In the genomic region with DNA sequence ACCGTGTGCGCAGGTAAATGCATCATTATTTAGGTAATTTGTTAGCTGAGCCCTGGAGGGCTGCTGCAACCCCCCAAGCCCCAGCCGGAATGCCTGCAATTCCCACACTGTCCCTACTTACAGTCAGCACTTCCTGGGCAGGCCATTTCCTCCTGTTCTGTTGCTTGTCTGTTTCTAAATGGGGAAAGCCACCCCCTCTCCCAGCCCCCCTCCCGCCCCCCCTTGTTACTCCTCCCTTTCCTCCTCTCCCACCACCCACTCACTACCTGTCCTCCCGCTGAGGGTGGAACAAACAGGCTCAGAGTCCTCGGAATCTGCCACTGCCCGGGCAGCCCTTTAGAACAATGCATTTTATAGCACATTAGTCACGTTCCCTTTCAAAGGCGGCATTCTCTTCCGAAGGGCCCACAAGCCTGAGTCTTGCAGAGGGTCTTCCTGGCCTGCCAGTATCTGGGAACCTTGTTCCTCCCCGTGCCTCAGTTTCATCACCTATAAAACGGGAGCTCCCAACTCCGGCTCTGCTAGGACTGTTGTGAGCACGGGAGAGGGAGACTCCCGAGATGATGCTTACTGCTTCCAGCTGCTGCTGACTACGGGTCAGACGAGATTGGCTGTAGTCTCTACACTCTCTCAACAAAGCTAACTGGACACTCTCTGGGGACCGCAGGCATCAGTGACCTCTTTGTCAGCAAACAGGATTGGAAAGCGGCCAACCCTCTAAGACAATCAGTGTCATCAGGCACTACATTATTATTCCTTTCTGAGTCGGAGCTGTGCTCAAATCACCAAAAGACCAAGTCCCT, we compare ENCODE assay signal across 8 mouse cellular contexts. TPM values are rescaled to one million over a fixed set of nuclear protein-coding genes. Genes with fewer than 3 reads are reported as not detected.
DNase-seq lines count a peak whose midpoint lies in the region; ATAC-seq lines count a peak whose summit lies in the region.

No protein-coding gene starts in this region.

- H3K9ac ChIP-seq in embryonic facial prominence, embryonic 15.5 days, result no peak overlapping the region
- H3K9ac ChIP-seq in hindbrain, embryonic 12.5 days, result peak overlapping the region; percentile 43
- no peak overlapping the region for H3K9ac ChIP-seq in liver, embryonic 12.5 days
- H3K9ac ChIP-seq in neural tube, embryonic 15.5 days (replicated peaks), result peak overlapping the region; percentile 20; the same call in 1 of the 2 replicates

- peak; percentile 67 for DNase-seq in brain, adult 2 months (ENCODE audit: low read depth, low spot score)
- DNase-seq in cerebellum, adult 9-11 months, result no peak
- DNase-seq in thymus, adult 18-20 months, result no peak
- DNase-seq in cerebellum, postnatal 25 days, result no peak

- H3K4me3 ChIP-seq in embryonic facial prominence, embryonic 15.5 days (replicated peaks), result no peak overlapping the region
- H3K4me3 ChIP-seq in hindbrain, embryonic 12.5 days, result 0 out of 2 replicates have a peak overlapping the region, but pooled peaks have one; percentile 4
- H3K4me3 ChIP-seq in liver, embryonic 12.5 days, result no peak overlapping the region
- no peak overlapping the region for H3K4me3 ChIP-seq in neural tube, embryonic 15.5 days (replicated peaks)

- WGBS in embryonic facial prominence, embryonic 15.5 days, result 10% methylated on average over 20 of the region's 20 CpGs
- WGBS in hindbrain, embryonic 12.5 days, result 4% methylated on average over 19 of the region's 20 CpGs
- 37% methylated on average over 20 of the region's 20 CpGs for WGBS in liver, embryonic 12.5 days (ENCODE audit: insufficient replicate concordance)
- 3% methylated on average over 20 of the region's 20 CpGs for WGBS in neural tube, embryonic 15.5 days

- peak; percentile 31; the same call in 1 of the 2 replicates for ATAC-seq in embryonic facial prominence, embryonic 15.5 days (ENCODE audit: insufficient number of reproducible peaks, low FRiP score, low TSS enrichment, low read depth)
- ATAC-seq in hindbrain, embryonic 12.5 days (ENCODE audit: low FRiP score), result peak; percentile 51
- ATAC-seq in liver, embryonic 12.5 days, result no peak
- peak; percentile 1; the same call in 1 of the 2 replicates for ATAC-seq in neural tube, embryonic 15.5 days (ENCODE audit: low FRiP score)

- no peaks in the 10 kb centered on the region for H3K9me3 ChIP-seq in embryonic facial prominence, embryonic 15.5 days (replicated peaks)
- H3K9me3 ChIP-seq in hindbrain, embryonic 12.5 days (replicated peaks), result no peaks in the 10 kb centered on the region
- no peaks in the 10 kb centered on the region for H3K9me3 ChIP-seq in liver, embryonic 12.5 days (replicated peaks)
- no peaks in the 10 kb centered on the region for H3K9me3 ChIP-seq in neural tube, embryonic 15.5 days (replicated peaks)

- peaks cover 49% of the 10 kb centered on the region for H3K4me1 ChIP-seq in embryonic facial prominence, embryonic 15.5 days
- H3K4me1 ChIP-seq in hindbrain, embryonic 12.5 days, result peaks cover 56% of the 10 kb centered on the region
- peaks cover 45% of the 10 kb centered on the region for H3K4me1 ChIP-seq in liver, embryonic 12.5 days
- H3K4me1 ChIP-seq in neural tube, embryonic 15.5 days, result peaks cover 68% of the 10 kb centered on the region

- peak overlapping the region; percentile 86 for H3K27ac ChIP-seq in embryonic facial prominence, embryonic 15.5 days (replicated peaks)
- H3K27ac ChIP-seq in hindbrain, embryonic 12.5 days, result peak overlapping the region; percentile 74
- H3K27ac ChIP-seq in liver, embryonic 12.5 days, result no peak overlapping the region
- H3K27ac ChIP-seq in neural tube, embryonic 15.5 days (replicated peaks), result peak overlapping the region; percentile 45

- no peaks in the 10 kb centered on the region for H3K27me3 ChIP-seq in embryonic facial prominence, embryonic 15.5 days
- peaks cover 33% of the 10 kb centered on the region for H3K27me3 ChIP-seq in hindbrain, embryonic 12.5 days
- H3K27me3 ChIP-seq in liver, embryonic 12.5 days (replicated peaks), result peaks cover 16% of the 10 kb centered on the region
- 0 out of 2 replicates have a peak, but pooled peaks cover 25% of the 10 kb centered on the region for H3K27me3 ChIP-seq in neural tube, embryonic 15.5 days (replicated peaks)

- H3K36me3 ChIP-seq in embryonic facial prominence, embryonic 15.5 days, result 0 out of 2 replicates have a peak, but pooled peaks cover 10% of the 10 kb centered on the region
- no peaks in the 10 kb centered on the region for H3K36me3 ChIP-seq in hindbrain, embryonic 12.5 days
- H3K36me3 ChIP-seq in liver, embryonic 12.5 days, result peaks cover 6% of the 10 kb centered on the region; the same call in 1 of the 2 replicates
- no peaks in the 10 kb centered on the region for H3K36me3 ChIP-seq in neural tube, embryonic 15.5 days

- peak overlapping the region; percentile 33 for H3K4me2 ChIP-seq in embryonic facial prominence, embryonic 15.5 days (replicated peaks)
- peak overlapping the region; percentile 43 for H3K4me2 ChIP-seq in hindbrain, embryonic 12.5 days (replicated peaks)
- H3K4me2 ChIP-seq in liver, embryonic 12.5 days, result peak overlapping the region; percentile 16; the same call in 1 of the 2 replicates
- peak overlapping the region; percentile 43 for H3K4me2 ChIP-seq in neural tube, embryonic 15.5 days

RNA-seq across cellular contexts. Expression of gene Vangl1, which starts 10.8 kb away (rescaled TPM):
- polyA plus RNA-seq in embryonic facial prominence, embryonic 15.5 days (2015; fragmentation: Nextera tagmentation; extraction: Ambion mirVana), result 19.2 and 23.1 TPM in 2 replicates
- 11.1 and 15.2 TPM in 2 replicates for polyA plus RNA-seq in hindbrain, embryonic 12.5 days (2016; fragmentation: Nextera tagmentation; extraction: Ambion mirVana)
- polyA plus RNA-seq in liver, embryonic 12.5 days (2016; fragmentation: Nextera tagmentation; extraction: Ambion mirVana), result 70.5 and 76.3 TPM in 2 replicates
- 9.0 and 11.8 TPM in 2 replicates for polyA plus RNA-seq in neural tube, embryonic 15.5 days (2015; fragmentation: Nextera tagmentation; extraction: Ambion mirVana)

Comparison
In these comparisons a context has a peak if more than half of its experiments do, and no peak if none do; other contexts are left out.
1. H3K9ac ChIP-seq: peak in hindbrain, embryonic 12.5 days (single experiment) and neural tube, embryonic 15.5 days (single experiment); none in embryonic facial prominence, embryonic 15.5 days (single experiment) and liver, embryonic 12.5 days (single experiment).
2. Peak in every context shown above with its lines, with median percentiles within 50 percentile points of each other: H3K4me2 ChIP-seq.